In the genomic region with DNA sequence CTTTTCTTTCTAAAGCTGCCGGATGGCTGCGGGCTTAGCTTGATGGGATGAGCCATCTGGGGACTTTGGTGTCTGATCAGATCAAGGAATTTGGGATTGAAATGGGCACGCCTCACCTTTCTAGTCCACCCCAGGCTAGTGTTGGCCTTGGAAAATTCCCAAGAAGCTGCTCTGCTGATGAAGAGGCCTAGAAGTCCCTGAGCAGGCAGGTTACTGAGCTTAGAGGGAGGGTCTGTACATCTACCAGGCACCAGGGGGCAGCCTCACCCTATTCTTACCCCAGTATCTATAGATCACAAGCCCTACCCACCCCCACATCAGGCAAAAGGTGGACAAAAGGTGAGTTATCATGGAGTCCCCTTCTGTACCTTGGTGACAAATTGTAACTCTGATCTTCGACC, we compare ENCODE assay signal across 9 mouse cellular contexts. TPM values are rescaled to one million over a fixed set of nuclear protein-coding genes. Genes with fewer than 3 reads are reported as not detected.
DNase-seq lines count a peak whose midpoint lies in the region; ATAC-seq and TF ChIP-seq lines count a peak whose summit lies in the region.
"Had no signal": no experiment of that assay in that cellular context is flagged by ENCODE, and none has a peak within 500 bp of the region (broad histone marks: within the 10 kb centered on the region; RNA-seq: fewer than 3 reads in every experiment).

No protein-coding gene starts in this region.

- TF ChIP-seq EP300 in heart, postnatal 0 days (IDR thresholded peaks at IDR 0.05; ENCODE audit: low read depth), result no peak

- H3K36me3 ChIP-seq in heart, postnatal 0 days (replicated peaks; ENCODE audit: control insufficient read depth, insufficient read depth, low read length), result no peaks in the 10 kb centered on the region; the same call in 1 of the 2 replicates

- no peak overlapping the region for H3K9ac ChIP-seq in heart, postnatal 0 days (replicated peaks; ENCODE audit: low read depth, low read length)

- no peak overlapping the region for H3K4me3 ChIP-seq in heart, postnatal 0 days (ENCODE audit: low read depth, low read length)

- peak overlapping the region; percentile 81; the same call in 1 of the 2 replicates for H3K4me2 ChIP-seq in heart, postnatal 0 days (ENCODE audit: low read depth, low read length)

- no peaks in the 10 kb centered on the region; the same call in 1 of the 2 replicates for H3K4me1 ChIP-seq in heart, postnatal 0 days (ENCODE audit: control insufficient read depth, insufficient read depth)

- peak; percentile 58 to 83 for DNase-seq in adrenal gland, adult (ENCODE audit: inconsistent age in 2 of 2, low spot score in 1 of 2)
- DNase-seq in adrenal gland, postnatal 4 days (ENCODE audit: low spot score in 2 of 2), result no peak
- DNase-seq in R1 (ENCODE audit: low read depth, low spot score), result peak; percentile 83
- peak; percentile 63 for DNase-seq in embryo, embryonic 10 days (ENCODE audit: low spot score)
- DNase-seq in heart, postnatal 0 days (ENCODE audit: low spot score), result peak; percentile 43
- DNase-seq in kidney, postnatal 36 days, result peak; percentile 60 to 77
- DNase-seq in lung, postnatal 25 days (ENCODE audit: low spot score), result peak; percentile 38
- peak; percentile 48 to 49 for DNase-seq in right cerebral cortex, postnatal 10 days (ENCODE audit: low spot score in 2 of 2)

- peak; percentile 53 for TF ChIP-seq CTCF in heart, postnatal 0 days (IDR thresholded peaks at IDR 0.05; ENCODE audit: low read depth)

- no peaks in the 10 kb centered on the region for H3K9me3 ChIP-seq in heart, postnatal 0 days (replicated peaks; ENCODE audit: control insufficient read depth, low read length)

- no peaks in the 10 kb centered on the region for H3K27me3 ChIP-seq in heart, postnatal 0 days (ENCODE audit: control insufficient read depth, insufficient read depth, low read length)

- ATAC-seq in heart, postnatal 0 days (ENCODE audit: insufficient read depth, low read depth), result peak; percentile 50

- 65% methylated on average over 4 of the region's 4 CpGs for WGBS in heart, postnatal 0 days

- no peak overlapping the region for H3K27ac ChIP-seq in heart, postnatal 0 days (ENCODE audit: low read depth)
- H3K27ac ChIP-seq: macrophage had no signal

RNA-seq across cellular contexts. Expression of a gene that starts 0.9 kb away (rescaled TPM):
- total RNA-seq in adrenal gland, postnatal 4 days (2021), result 10 to 100 TPM; 66.1 to 78.9 TPM
- 99.7 and 138 TPM in 2 replicates for total RNA-seq in heart, postnatal 0 days (2014; rRNA removed; ENCODE audit: low replicate concordance)
- polyA plus RNA-seq in heart, postnatal 0 days (2015; fragmentation: Nextera tagmentation; extraction: Ambion mirVana), result 11.0 and 11.9 TPM in 2 replicates

RNA-seq across cellular contexts. Expression of a gene that starts 12.1 kb away (rescaled TPM):
- 10 to 100 TPM; 21.1 to 21.3 TPM for total RNA-seq in adrenal gland, postnatal 4 days (2021)
- 2.7 and 14.8 TPM in 2 replicates for total RNA-seq in heart, postnatal 0 days (2014; rRNA removed; ENCODE audit: low replicate concordance)
- 9.9 and 12.0 TPM in 2 replicates for polyA plus RNA-seq in heart, postnatal 0 days (2015; fragmentation: Nextera tagmentation; extraction: Ambion mirVana)

RNA-seq across cellular contexts. Expression of a gene that starts 32.8 kb away (rescaled TPM):
- 1 to 10 TPM; 2.1 to 4.1 TPM for total RNA-seq in adrenal gland, postnatal 4 days (2021)
- total RNA-seq in heart, postnatal 0 days (2014; rRNA removed; ENCODE audit: low replicate concordance), result 0.39 and 2.2 TPM in 2 replicates
- polyA plus RNA-seq in heart, postnatal 0 days (2015; fragmentation: Nextera tagmentation; extraction: Ambion mirVana), result 0.12 and 0.19 TPM in 2 replicates

RNA-seq across cellular contexts. Expression of a gene that starts 43.9 kb away (rescaled TPM):
- total RNA-seq in adrenal gland, postnatal 4 days (2021), result 100 to 1,000 TPM; 175 to 197 TPM
- total RNA-seq in heart, postnatal 0 days (2014; rRNA removed; ENCODE audit: low replicate concordance), result 65.5 and 65.7 TPM in 2 replicates
- 148 and 159 TPM in 2 replicates for polyA plus RNA-seq in heart, postnatal 0 days (2015; fragmentation: Nextera tagmentation; extraction: Ambion mirVana)

RNA-seq across cellular contexts. Expression of a gene that starts 44.4 kb away (rescaled TPM):
- 10 to 100 TPM; 28.9 to 29.6 TPM for total RNA-seq in adrenal gland, postnatal 4 days (2021)
- 22.0 and 27.4 TPM in 2 replicates for total RNA-seq in heart, postnatal 0 days (2014; rRNA removed; ENCODE audit: low replicate concordance)
- polyA plus RNA-seq in heart, postnatal 0 days (2015; fragmentation: Nextera tagmentation; extraction: Ambion mirVana), result 14.1 and 14.3 TPM in 2 replicates

Comparison
In these comparisons a context has a peak if more than half of its experiments do, and no peak if none do; other contexts are left out.
1. DNase-seq: peak in adrenal gland, adult (2 of 2), R1 (single experiment), embryo, embryonic 10 days (single experiment), heart, postnatal 0 days (single experiment), kidney, postnatal 36 days (2 of 2), lung, postnatal 25 days (single experiment) and right cerebral cortex, postnatal 10 days (2 of 2); none in adrenal gland, postnatal 4 days (0 of 2).